Mouse (Mus musculus) layer of hippocampus, postnatal 14 days (tissue): ENCODE results near the gene Bcl2l12. TPM values are rescaled to one million over a fixed set of nuclear protein-coding genes. Genes with fewer than 3 reads are reported as not detected.

ENCODE experiments used
- DNase-seq, 2 experiments: peaks; one replicate each; pipeline ENCODE4 v3.0.0; 2021 to 2022; ENCODE audit warnings: low spot score in 2 of 2, mixed read lengths in 1 of 2
- total RNA-seq, 2 experiments: library from RNA; stranded (reverse); gene quantifications; 2 replicates each; pipeline ENCODE4 v1.2.3; 2021

Bcl2l12 gene
- total RNA-seq, 2 experiments from 2014 or later = 2.0 to 3.9 TPM

GRCm38 (mm10) chr7:44997231-44997939, 1.1 kb downstream of the Bcl2l12 start, which contains the start of gene Irf3:
Gene Irf3, plus strand, starts transcription at chr7:44997648.
- DNase-seq = peak; percentile 97 to 99

- no peak for DNase-seq
Measured at GRCm38 (mm10) chr7:44996672-44997071, 1.8 kb downstream of the Bcl2l12 start.

DNA sequence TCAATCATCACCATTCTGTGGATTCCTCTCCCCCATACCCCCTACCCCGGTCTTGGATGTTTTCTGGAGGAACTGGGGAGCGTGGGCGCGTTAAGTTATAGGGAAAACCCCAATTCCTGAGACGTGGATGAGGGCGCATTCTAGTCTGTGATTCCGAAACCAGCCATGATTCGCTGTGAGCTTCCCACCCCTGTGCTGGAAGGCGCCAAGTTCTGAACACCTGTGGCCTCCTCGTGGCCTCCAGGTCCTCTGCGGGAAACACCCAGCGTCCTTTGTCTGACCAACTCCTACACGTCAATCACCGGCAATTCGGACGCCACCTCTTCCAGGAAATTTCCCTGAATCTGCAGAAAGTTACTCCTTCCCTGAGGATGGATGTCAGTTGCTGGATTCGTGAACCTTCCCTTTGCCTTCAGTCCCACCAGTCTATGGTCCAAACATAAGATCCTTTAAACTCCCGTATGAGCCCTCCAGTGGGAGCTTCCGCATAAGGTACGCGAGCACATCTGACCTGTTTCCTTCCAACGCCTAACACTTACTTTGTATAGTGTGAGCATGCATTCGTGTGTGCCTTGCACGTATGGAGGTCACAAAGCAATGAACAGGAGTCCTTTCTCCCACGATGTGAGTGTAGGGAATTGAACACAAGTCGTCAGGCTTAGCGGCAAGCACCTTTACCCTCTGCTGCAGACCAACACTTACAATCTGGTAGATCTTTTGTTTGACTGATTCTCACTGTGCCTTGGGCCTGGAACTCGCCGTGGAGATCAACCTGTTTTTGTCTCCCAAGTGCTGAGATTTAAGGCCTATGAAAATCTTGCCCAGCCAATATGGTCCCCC, 11.4 kb downstream of the Bcl2l12 start:
- no peak for DNase-seq

GRCm38 (mm10) chr7:44986192-44986878, 12.2 kb downstream of the Bcl2l12 start, which contains the start of gene Prmt1:
Gene Prmt1, minus strand, starts transcription at chr7:44986568.
- DNase-seq = peak; percentile 99 to 100

GRCm38 (mm10) chr7:44985595-44986191, 12.8 kb downstream of the Bcl2l12 start:
- peak; percentile 60 to 72 for DNase-seq

GRCm38 (mm10) chr7:44984833-44985164, 13.7 kb downstream of the Bcl2l12 start:
- DNase-seq = no peak

DNA sequence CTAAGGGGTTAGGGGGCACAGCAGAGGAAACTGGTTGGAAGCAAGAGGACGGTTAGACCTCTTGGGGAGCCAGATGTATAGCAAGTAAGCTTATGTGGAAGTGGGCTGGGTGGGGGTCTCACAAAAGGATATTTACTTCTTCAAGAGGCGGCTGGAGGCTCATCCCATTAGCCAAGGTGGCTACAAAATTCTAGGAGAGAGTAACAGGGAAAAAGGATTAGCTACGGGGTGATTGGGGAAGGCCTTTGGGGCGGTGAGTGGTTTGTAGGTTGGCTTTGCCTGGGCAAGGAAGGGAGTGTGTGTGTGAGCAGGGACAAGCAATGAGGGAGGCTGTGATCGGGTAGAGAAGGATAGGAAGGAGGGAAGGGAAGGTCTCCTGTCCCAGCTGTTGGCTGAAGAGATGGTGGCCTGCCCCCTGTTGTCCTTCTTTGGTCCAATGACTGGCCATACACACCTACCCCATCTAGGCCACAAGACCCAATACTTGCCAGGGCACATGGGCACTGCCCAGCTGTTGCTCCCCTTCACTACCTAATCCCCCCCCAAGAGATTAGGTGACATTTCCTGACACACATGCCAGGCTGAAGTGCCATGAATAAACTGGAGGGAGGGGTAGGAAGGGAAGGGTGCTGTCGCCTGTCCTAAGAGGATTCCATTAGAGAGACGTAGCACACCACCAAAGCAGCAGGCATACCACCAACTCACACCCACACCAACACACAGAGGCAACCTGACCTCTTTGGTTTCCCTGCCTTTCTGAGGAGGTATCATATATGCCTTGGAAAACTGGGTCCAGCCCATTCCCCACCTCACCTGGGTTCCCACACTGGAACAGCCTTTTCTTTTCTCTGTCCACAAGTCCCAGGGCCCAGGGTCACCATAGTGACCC, 14.3 kb downstream of the Bcl2l12 start:
- DNase-seq = no peak

DNA sequence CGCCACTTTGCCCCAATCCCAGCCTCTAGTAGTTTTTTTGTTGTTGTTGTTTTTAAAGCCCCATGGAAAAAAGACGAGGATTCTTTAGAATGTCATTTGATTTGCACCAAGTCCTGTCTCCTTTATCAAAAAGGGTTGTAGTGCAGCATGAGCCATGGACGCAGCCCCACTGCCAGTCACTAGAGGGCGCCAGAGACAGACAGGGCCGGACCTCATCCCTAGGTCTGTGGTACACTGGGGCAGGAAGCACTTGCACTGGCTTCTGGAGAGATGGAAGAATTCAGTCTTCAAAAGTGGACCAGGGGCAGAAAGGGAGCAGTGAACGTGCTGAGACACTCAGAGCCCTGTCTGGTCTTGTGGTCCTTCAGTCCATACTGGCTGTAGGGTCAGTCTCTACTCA, 15.4 kb downstream of the Bcl2l12 start:
- peak; percentile 79 to 84 for DNase-seq

DNA sequence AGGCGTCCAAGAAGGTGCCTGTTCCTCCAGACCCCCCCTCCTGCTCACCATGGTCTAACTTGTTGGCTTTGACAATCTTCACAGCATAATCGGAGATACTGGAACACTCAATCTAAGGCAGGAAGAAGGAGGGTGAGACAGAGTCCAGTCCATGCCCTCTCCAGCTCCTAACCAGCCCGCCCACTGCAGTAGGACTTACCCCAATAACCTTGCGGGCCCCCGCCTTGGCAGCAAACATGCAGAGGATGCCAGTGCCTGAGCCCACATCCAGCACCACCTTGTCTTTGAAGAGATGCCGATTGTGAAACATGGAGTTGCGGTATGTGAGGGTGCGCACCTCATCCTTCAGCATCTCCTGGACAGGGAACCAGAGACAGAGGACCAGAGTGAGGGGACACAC, 17.0 kb downstream of the Bcl2l12 start:
- no peak for DNase-seq

GRCm38 (mm10) chr7:44978300-44978699, 20.2 kb downstream of the Bcl2l12 start:
- no peak for DNase-seq

GRCm38 (mm10) chr7:44975117-44975419, 23.4 kb downstream of the Bcl2l12 start:
- DNase-seq = no peak

DNA sequence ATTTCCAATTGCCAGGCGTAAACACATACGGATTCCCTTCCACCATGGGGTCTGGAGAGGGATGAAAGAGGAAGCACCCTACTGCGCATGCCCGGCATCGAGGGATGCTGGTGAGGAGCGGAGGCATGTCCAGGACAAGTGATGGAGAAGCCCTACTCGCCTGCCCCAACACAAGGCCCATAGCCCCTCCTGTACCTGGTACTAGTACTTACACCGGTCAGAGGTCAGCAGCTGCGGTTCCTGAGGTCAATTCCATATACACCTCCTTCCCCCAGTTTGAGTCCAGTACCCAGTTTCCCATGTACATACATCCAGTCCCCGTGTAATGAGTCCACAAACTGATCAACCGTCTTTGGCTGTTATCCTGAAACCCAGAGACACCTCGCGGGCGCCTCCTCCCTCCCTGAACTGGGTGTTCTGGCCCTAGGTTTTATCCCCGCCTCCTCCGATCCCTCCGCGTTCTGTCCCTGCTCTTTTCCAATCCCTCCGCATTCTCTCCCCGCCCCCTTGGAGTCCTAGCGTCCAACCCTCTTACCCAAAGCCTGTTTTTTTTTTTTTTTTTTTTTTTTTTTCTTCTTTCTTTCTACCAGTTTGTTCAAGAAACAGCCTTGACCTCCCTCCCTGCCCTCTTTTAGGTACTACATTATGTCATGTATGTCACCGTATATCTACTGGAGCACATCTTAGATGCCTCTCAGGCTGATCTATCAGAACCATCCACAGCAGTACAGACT, 24.0 kb downstream of the Bcl2l12 start, which contains the start of gene Cpt1c:
Cpt1c (minus strand) TSS at position 469 of the 734 bp plus-strand sequence.
- DNase-seq = peak; percentile 86 to 93

DNA sequence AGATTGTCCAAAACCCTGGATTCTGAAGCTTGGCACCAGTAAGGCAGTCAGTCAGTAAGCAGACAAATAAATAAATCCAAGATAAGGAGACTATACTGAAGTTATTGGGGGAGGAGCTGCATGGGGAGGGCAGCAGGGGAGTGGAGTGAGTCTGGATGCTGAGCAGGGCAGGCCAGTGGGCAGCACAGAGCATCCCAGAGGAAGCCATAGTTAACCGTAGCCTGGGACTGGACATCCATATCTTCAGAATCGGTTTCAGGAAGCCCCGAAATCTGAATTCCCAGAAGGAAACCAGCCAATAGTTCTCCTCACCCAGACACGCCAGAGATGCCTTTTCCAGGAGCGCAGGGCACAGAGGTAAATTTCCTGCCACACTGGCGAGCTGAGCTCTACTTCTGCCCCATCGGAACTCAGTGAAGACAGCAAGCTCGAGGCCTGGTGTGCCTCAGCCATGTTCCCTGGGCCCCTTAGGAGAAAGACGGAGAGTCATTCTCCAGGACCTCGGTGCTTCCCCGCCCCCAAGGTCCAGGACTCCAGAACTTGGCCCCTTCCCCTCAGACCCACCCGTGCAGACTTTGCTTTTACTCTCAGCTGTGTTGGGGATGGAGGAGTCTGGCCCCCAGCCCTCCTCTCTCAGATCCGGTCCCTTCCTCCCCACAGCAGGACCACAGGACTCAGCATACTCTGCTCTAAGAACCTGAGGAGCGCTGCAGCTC, 24.9 kb downstream of the Bcl2l12 start:
- DNase-seq = no peak

DNA sequence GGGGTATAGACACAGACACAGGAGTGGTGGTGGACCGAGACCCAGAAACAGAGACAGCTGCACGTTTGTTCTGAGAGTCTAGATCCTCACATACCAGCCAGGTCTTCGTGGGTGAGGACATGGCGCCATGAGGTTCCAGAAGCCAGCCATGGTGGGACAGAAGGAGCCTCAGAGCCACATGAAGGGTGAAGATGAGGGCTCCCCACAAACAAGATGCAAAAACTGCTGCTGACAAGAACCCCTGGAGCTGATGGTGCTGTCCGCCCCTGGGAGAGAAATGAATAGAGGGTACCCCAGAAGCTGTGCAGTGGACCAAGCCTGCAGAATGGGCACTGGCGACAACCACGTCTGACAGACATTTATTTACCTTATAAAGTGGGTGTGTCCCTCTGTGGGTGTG, 27.4 kb downstream of the Bcl2l12 start:
- no peak for DNase-seq

DNA sequence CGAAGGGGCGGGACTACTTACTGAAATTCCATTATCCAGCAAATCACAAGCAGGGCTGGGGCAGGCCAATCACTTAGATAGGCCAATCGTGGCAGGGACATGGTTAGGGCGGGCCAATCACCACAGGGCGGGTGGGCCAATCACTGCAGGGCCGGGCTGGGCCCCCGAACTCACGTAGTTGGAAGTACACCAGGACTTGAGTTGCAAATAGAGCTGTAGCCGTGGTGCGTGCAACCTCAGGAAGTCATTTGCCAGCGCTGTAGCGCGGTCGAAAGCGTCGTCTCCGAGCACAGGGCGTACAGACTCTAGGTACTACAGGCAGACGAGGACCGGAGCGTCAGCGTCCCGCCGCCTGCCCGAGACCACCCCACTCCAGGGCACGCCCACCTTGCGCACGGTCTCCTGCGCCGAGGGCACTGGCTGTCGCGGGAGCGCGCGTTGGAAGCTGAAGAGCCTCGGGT, 28.3 kb downstream of the Bcl2l12 start:
- peak; percentile 82 to 92 for DNase-seq

GRCm38 (mm10) chr7:44966638-44967037, 31.9 kb downstream of the Bcl2l12 start:
- no peak for DNase-seq

DNA sequence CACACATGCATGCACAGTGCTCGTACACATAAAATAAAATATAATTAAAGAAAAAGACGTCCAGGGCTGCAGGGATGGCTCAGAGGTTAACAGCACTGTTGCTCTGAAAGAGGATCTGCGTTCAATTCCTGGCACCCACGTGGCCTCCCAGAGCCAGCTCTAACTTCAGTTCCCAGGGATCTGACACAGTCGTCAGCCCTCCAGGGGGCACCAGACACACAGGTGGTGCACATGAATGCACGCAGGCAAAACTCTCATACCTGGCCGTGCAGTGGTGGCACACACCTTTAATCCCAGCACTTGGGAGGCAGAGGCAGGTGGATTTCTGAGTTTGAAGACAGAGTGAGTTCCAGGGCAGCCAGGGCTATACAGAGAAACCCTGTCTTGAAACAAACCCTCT, 32.5 kb downstream of the Bcl2l12 start:
- DNase-seq = no peak

GRCm38 (mm10) chr7:44964990-44965389, 33.5 kb downstream of the Bcl2l12 start:
- no peak for DNase-seq

GRCm38 (mm10) chr7:44962831-44963230, 35.7 kb downstream of the Bcl2l12 start:
- no peak for DNase-seq
